Mouse (Mus musculus) adrenal gland, adult 2 months (tissue): ENCODE measurements around the gene Hes5. TPM values are rescaled to one million over a fixed set of nuclear protein-coding genes. Genes with fewer than 3 reads are reported as not detected.
A peak's percentile ranks its signal among the peaks of the same experiment; 100 is the strongest.

Experiments
- DNase-seq: peaks from one replicate; pipeline ENCODE4 v3.0.0; 2021
- long read RNA-seq: library from polyadenylated mRNA; stranded (forward); transcript quantifications from one replicate; pipeline ENCODE4 v2.0.0, GENCODE M21; 2021
- polyA plus RNA-seq: library from polyadenylated mRNA; depleted of rRNA; stranded (reverse); fragments of >200 nt; gene quantifications from 2 replicates; pipeline ENCODE4 v1.2.3, GENCODE M21; 2012; rRNA removed
- total RNA-seq, 2 experiments: library from RNA; stranded (reverse); gene quantifications; 2 replicates each; pipeline ENCODE4 v1.2.3; 2021

Gene Hes5
- not detected for total RNA-seq
- polyA plus RNA-seq = 0.27 TPM in 1 of 2 replicates, not detected in the other
- long read RNA-seq = 0 reads

- no peak for DNase-seq
Measured at GRCm38 (mm10) chr4:154960690-154961225, at the start of gene Hes5. TSS of gene Hes5 (plus strand) at chr4:154960923.

GRCm38 (mm10) chr4:154911644-154912043 lies 49.1 kb upstream of the Hes5 start:
- DNase-seq = no peak

GRCm38 (mm10) chr4:154913845-154914244 lies 46.9 kb upstream of the Hes5 start:
- no peak for DNase-seq

- no peak for DNase-seq
Measured at GRCm38 (mm10) chr4:154914252-154914651, 46.5 kb upstream of the Hes5 start.

- DNase-seq = no peak
Measured at GRCm38 (mm10) chr4:154914707-154915106, 46.0 kb upstream of the Hes5 start.

GRCm38 (mm10) chr4:154915286-154915685 lies 45.4 kb upstream of the Hes5 start:
- DNase-seq = no peak

- no peak for DNase-seq
Measured at GRCm38 (mm10) chr4:154916662-154917061, 44.1 kb upstream of the Hes5 start.

GRCm38 (mm10) chr4:154922291-154922690 lies 38.4 kb upstream of the Hes5 start:
- no peak for DNase-seq

GRCm38 (mm10) chr4:154922931-154923330 lies 37.8 kb upstream of the Hes5 start:
- DNase-seq = no peak

- DNase-seq = no peak
Measured at GRCm38 (mm10) chr4:154925413-154925812, 35.3 kb upstream of the Hes5 start.

- no peak for DNase-seq
Measured at GRCm38 (mm10) chr4:154926969-154927898, 33.5 kb upstream of the Hes5 start.

- peak; percentile 44 for DNase-seq
Measured at GRCm38 (mm10) chr4:154927899-154928337, 32.8 kb upstream of the Hes5 start.

GRCm38 (mm10) chr4:154928395-154929087 lies 32.2 kb upstream of the Hes5 start, which contains the start of gene Tnfrsf14:
TSS of gene Tnfrsf14 (minus strand) at chr4:154928563.
- no peak for DNase-seq

GRCm38 (mm10) chr4:154929088-154929660 lies 31.5 kb upstream of the Hes5 start:
- DNase-seq = peak; percentile 37

GRCm38 (mm10) chr4:154933306-154933907 lies 27.3 kb upstream of the Hes5 start:
- peak; percentile 57 for DNase-seq

GRCm38 (mm10) chr4:154934800-154935199 lies 25.9 kb upstream of the Hes5 start:
- DNase-seq = no peak

GRCm38 (mm10) chr4:154935788-154936187 lies 24.9 kb upstream of the Hes5 start:
- DNase-seq = no peak

- DNase-seq = no peak
Measured at GRCm38 (mm10) chr4:154936542-154937255, 24.0 kb upstream of the Hes5 start.

GRCm38 (mm10) chr4:154937746-154938145 lies 23.0 kb upstream of the Hes5 start:
- DNase-seq = no peak

GRCm38 (mm10) chr4:154940156-154940555 lies 20.6 kb upstream of the Hes5 start:
- DNase-seq = no peak

- DNase-seq = no peak
Measured at GRCm38 (mm10) chr4:154941831-154942230, 18.9 kb upstream of the Hes5 start.
